Mouse (Mus musculus) hindbrain, embryonic 11.5 days (tissue): ENCODE data around the gene Kat2a. TPM values are rescaled to one million over a fixed set of nuclear protein-coding genes. Genes with fewer than 3 reads are reported as not detected.

Source experiments
- ATAC-seq: fragments of 200-750 bp; cut with Nextera tagmentation; 2 replicates; pipeline ENCODE4 v1.8.0; 2017; ENCODE audit warnings: mild to moderate bottlenecking, moderate TSS enrichment, moderate library complexity; ENCODE audit not compliant: low FRiP score
- DNase-seq: peaks from one replicate; pipeline ENCODE4 v3.0.0-alpha.2; 2015; ENCODE audit warnings: low spot score
- H3K27ac ChIP-seq: fragments of 300-500 bp; sonication (generic); 2 replicates; pipeline ENCODE4 v1.5.1; 2014; ENCODE audit warnings: mild to moderate bottlenecking, low read depth, low read length
- H3K27me3 ChIP-seq: fragments of 300-500 bp; sonication (generic); 2 replicates; pipeline ENCODE4 v1.6.1; 2014; ENCODE audit warnings: mild to moderate bottlenecking, low read length, moderate library complexity, mixed read lengths; ENCODE audit not compliant: control insufficient read depth, insufficient read depth
- H3K36me3 ChIP-seq: fragments of 300-500 bp; sonication (generic); 2 replicates; pipeline ENCODE4 v1.6.1; 2014; ENCODE audit warnings: mild to moderate bottlenecking, low read length, moderate library complexity, mixed read lengths; ENCODE audit not compliant: control insufficient read depth, insufficient read depth
- H3K4me1 ChIP-seq: fragments of 300-500 bp; sonication (generic); replicated peaks from 2 replicates; pipeline ENCODE4 v1.6.1; 2014; ENCODE audit warnings: low read length, mixed read lengths; ENCODE audit not compliant: control insufficient read depth, insufficient read depth
- H3K4me2 ChIP-seq: fragments of 300-500 bp; sonication (generic); replicated peaks from 2 replicates; pipeline ENCODE4 v1.6.1; 2014; ENCODE audit warnings: mild to moderate bottlenecking, low read depth, low read length
- H3K4me3 ChIP-seq: fragments of 300-500 bp; sonication (generic); 2 replicates; pipeline ENCODE4 v1.5.1; 2014; ENCODE audit warnings: low read depth, low read length
- H3K9ac ChIP-seq: fragments of 300-500 bp; sonication (generic); 2 replicates; pipeline ENCODE4 v1.6.1; 2014; ENCODE audit warnings: low read depth, low read length
- H3K9me3 ChIP-seq: fragments of 300-500 bp; sonication (generic); 2 replicates; pipeline ENCODE4 v1.6.1; 2016; ENCODE audit warnings: low read length; ENCODE audit not compliant: control insufficient read depth
- WGBS: fragments of 180-500 bp; shearing (Covaris S2); extraction: QIAGEN DNeasy Blood & Tissue Kit; methylation state at CpG from one replicate; pipeline ENCODE4 v1.1.7; 2014; 5-methylcytosine and 5-hydroxymethylcytosine counted together
- polyA plus RNA-seq: library from polyadenylated mRNA; unstranded; fragments of >200 nt; fragmentation: Nextera tagmentation; extraction: Ambion mirVana; gene quantifications from 2 replicates; pipeline ENCODE4 v1.2.1, GENCODE M21; 2014

The Kat2a gene
- polyA plus RNA-seq, 1 experiment from 2014 or later = 47.2 TPM

DNA sequence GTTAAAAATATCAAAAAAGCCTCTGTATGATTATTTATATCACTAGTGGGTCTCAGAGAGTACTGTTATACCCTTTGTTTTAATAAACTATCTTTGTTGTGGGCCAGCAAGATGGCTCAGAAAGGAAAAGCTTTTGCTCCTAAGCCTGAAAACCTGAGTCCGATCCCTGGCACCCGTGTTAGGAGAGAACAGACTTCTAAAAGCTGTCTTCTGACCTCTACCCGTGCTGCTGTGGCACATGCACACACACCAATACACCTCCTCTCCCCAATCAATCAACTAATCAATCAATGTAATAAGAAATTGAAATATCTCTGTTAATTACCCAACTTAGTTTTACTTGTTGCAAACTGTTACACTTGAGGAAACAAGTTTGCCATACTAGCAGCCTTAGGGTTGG, 11.6 kb downstream of the Kat2a start:
- WGBS = 76% methylated on average over 3 of the region's 3 CpGs
- Histone ChIP-seq H3K9me3 (no peaks in the 10 kb centered on the region), H3K4me2 (no peak overlapping the region), H3K27ac (no peak overlapping the region), H3K4me3 (no peak overlapping the region), H3K36me3 (no peaks in the 10 kb centered on the region), H3K27me3 (no peaks in the 10 kb centered on the region), H3K4me1 (no peaks in the 10 kb centered on the region), H3K9ac (no peak overlapping the region)
- ATAC-seq (no peak), DNase-seq (no peak)

DNA sequence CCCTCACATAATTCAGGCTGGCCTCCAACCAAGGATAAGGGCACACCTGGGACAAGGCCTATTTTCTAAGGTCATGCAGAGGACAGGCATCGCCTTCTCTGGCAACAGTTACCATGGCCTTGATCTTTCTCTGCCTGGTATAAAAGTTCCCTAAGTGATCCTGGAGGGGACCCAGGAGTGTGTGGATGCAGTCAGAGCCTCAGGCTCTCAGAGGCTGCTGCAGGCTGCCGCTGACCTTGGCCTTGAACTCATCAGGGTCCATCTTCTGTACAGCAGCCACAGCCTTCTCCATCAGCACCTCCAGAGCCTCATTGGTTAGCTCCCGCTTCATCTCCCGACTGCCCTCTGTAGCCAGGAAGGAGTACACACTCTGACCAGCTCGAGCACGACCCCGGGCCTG, 14.3 kb downstream of the Kat2a start:
- Histone ChIP-seq H3K36me3 (no peaks in the 10 kb centered on the region), H3K9ac (no peak overlapping the region), H3K4me2 (no peak overlapping the region), H3K27ac (no peak overlapping the region), H3K4me3 (no peak overlapping the region), H3K9me3 (no peaks in the 10 kb centered on the region), H3K4me1 (no peaks in the 10 kb centered on the region; the same call in 1 of the 2 replicates), H3K27me3 (no peaks in the 10 kb centered on the region)
- WGBS = 79% methylated on average over 7 of the region's 7 CpGs
- no peak for DNase-seq
- no peak for ATAC-seq

GRCm38 (mm10) chr11:100694926-100695325, 17.3 kb downstream of the Kat2a start:
- peaks cover 3% of the 10 kb centered on the region; the same call in 1 of the 2 replicates for H3K4me1 ChIP-seq
- WGBS = 43% methylated on average over 5 of the region's 5 CpGs

GRCm38 (mm10) chr11:100693154-100693553, 19.1 kb downstream of the Kat2a start:
- Histone ChIP-seq H3K4me2 (no peak overlapping the region), H3K4me1 (peaks cover 3% of the 10 kb centered on the region; the same call in 1 of the 2 replicates), H3K4me3 (no peak overlapping the region), H3K36me3 (no peaks in the 10 kb centered on the region), H3K27me3 (peaks cover 9% of the 10 kb centered on the region; the same call in 1 of the 2 replicates), H3K9me3 (no peaks in the 10 kb centered on the region), H3K27ac (no peak overlapping the region), H3K9ac (no peak overlapping the region)
- 31% methylated on average over 5 of the region's 5 CpGs for WGBS
- DNase-seq = no peak
- no peak for ATAC-seq

More at GRCm38 (mm10) chr11:100694926-100695325, 17.3 kb downstream of the Kat2a start:
- no peaks in the 10 kb centered on the region for H3K36me3 ChIP-seq
- DNase-seq = peak; percentile 87
- H3K4me3 ChIP-seq = no peak overlapping the region
- ATAC-seq = no peak
- H3K9ac ChIP-seq = no peak overlapping the region
- no peak overlapping the region for H3K27ac ChIP-seq
- peaks cover 9% of the 10 kb centered on the region; the same call in 1 of the 2 replicates for H3K27me3 ChIP-seq
- H3K9me3 ChIP-seq = no peaks in the 10 kb centered on the region
- no peak overlapping the region for H3K4me2 ChIP-seq

DNA sequence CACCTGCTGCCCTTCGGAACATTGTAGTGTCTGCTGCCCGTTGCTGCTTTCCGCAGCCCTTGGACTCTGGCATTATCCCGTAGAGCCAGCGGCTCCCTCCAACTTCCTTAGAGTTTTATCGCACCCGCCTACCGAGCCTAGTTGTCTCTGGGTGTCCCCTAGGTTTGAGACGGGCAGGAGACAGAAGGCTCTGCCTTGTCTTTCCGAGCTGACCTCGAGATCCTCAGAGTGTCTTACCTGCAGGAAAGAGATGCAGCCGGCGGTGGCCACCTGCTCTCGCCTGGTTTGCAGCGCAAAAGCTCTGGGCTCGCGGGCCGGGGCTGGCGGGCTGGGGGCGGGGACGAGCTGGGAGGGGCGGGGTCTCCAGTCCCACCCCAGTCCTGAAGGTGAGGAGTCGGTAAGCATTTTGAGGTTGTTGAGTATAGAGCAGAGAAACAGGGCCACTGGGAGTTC, 20.1 kb downstream of the Kat2a start, which contains the start of gene Zfp385c:
Zfp385c (minus strand) TSS at position 292 of the 453 bp plus-strand sequence.
- Histone ChIP-seq H3K36me3 (no peaks in the 10 kb centered on the region), H3K4me1 (peaks cover 3% of the 10 kb centered on the region; the same call in 1 of the 2 replicates), H3K4me2 (peak within 1 kb of the TSS; percentile 35), H3K9ac (peak within 1 kb of the TSS; percentile 9; the same call in 1 of the 2 replicates), H3K27ac (no peak within 1 kb of the TSS), H3K9me3 (no peaks in the 10 kb centered on the region), H3K4me3 (peak within 1 kb of the TSS; percentile 14; the same call in 1 of the 2 replicates), H3K27me3 (peaks cover 9% of the 10 kb centered on the region; the same call in 1 of the 2 replicates)
- DNase-seq (peak; percentile 35), ATAC-seq (no peak)
- 3% methylated on average over 23 of the region's 23 CpGs for WGBS

GRCm38 (mm10) chr11:100690389-100690788, 21.9 kb downstream of the Kat2a start:
- Histone ChIP-seq H3K27me3 (peaks cover 9% of the 10 kb centered on the region; the same call in 1 of the 2 replicates), H3K36me3 (no peaks in the 10 kb centered on the region), H3K4me1 (peaks cover 3% of the 10 kb centered on the region; the same call in 1 of the 2 replicates), H3K9me3 (no peaks in the 10 kb centered on the region), H3K4me2 (no peak overlapping the region), H3K27ac (no peak overlapping the region), H3K9ac (no peak overlapping the region), H3K4me3 (no peak overlapping the region)
- no peak for DNase-seq
- WGBS = 71% methylated on average over 7 of the region's 7 CpGs
- ATAC-seq = no peak

- peaks cover 9% of the 10 kb centered on the region; the same call in 1 of the 2 replicates for H3K27me3 ChIP-seq
- no peak overlapping the region for H3K9ac ChIP-seq
- H3K27ac ChIP-seq = no peak overlapping the region
- peaks cover 3% of the 10 kb centered on the region; the same call in 1 of the 2 replicates for H3K4me1 ChIP-seq
- 77% methylated on average over 4 of the region's 4 CpGs for WGBS
- no peak for DNase-seq
- no peaks in the 10 kb centered on the region for H3K36me3 ChIP-seq
- no peaks in the 10 kb centered on the region for H3K9me3 ChIP-seq
- H3K4me3 ChIP-seq = no peak overlapping the region
- no peak overlapping the region for H3K4me2 ChIP-seq
- no peak for ATAC-seq
These were observed 23.8 kb downstream of the Kat2a start for GRCm38 (mm10) chr11:100688443-100688842.

DNA sequence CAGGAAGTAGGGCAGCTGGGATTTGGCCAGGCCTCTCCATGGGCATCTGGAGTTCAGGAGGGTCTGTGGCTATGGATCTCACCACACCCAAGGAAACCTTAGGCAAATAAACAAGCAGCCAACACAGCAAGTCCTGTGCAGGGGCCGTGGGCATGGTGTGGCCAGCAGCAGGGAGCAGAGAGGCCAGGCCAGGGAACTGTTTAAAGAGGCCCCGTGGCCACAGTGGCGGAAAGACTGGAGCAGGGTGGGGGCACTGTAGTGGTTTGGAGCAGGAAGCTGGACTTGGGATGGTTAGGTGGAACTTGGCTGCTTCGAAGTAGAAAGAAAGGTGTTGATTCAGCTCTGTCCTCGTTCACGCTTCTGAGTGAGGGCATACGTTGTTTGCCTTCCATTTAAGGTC, 25.0 kb downstream of the Kat2a start:
- Histone ChIP-seq H3K4me1 (0 out of 2 replicates have a peak, but pooled peaks cover 2% of the 10 kb centered on the region), H3K36me3 (no peaks in the 10 kb centered on the region), H3K27ac (no peak overlapping the region), H3K9me3 (no peaks in the 10 kb centered on the region), H3K9ac (no peak overlapping the region), H3K27me3 (peaks cover 7% of the 10 kb centered on the region; the same call in 1 of the 2 replicates), H3K4me2 (no peak overlapping the region), H3K4me3 (no peak overlapping the region)
- 84% methylated on average over 7 of the region's 7 CpGs for WGBS
- ATAC-seq (no peak), DNase-seq (no peak)

GRCm38 (mm10) chr11:100685371-100685770, 26.9 kb downstream of the Kat2a start:
- Histone ChIP-seq H3K9me3 (no peaks in the 10 kb centered on the region), H3K9ac (no peak overlapping the region), H3K36me3 (no peaks in the 10 kb centered on the region), H3K4me2 (no peak overlapping the region), H3K27ac (no peak overlapping the region), H3K4me3 (no peak overlapping the region), H3K27me3 (no peaks in the 10 kb centered on the region), H3K4me1 (no peaks in the 10 kb centered on the region)
- DNase-seq = no peak
- WGBS = 80% methylated on average over 1 of the region's 3 CpGs
- ATAC-seq = no peak
